Mouse (Mus musculus): Measurements from ENCODE around the gene Ctla4. TPM values are rescaled to one million over a fixed set of nuclear protein-coding genes. Genes with fewer than 3 reads are reported as not detected.
A peak's percentile ranks its signal among the peaks of the same experiment; 100 is the strongest.

The Ctla4 gene
- polyA plus RNA-seq, 1 experiment from 2014 or later = not detected

GRCm38 (mm10) chr1:60955186-60955585 is 68.4 kb downstream of the Ctla4 start:
- H3K9ac ChIP-seq (ENCODE audit: low read length) = no peak overlapping the region
- no peaks in the 10 kb centered on the region for H3K9me3 ChIP-seq (ENCODE audit: control insufficient read depth, low read length)
- H3K4me3 ChIP-seq (ENCODE audit: low read depth, low read length) = no peak overlapping the region
- H3K4me2 ChIP-seq (ENCODE audit: low read depth, low read length, severe bottlenecking) = no peak overlapping the region
- 94% methylated on average over 3 of the region's 3 CpGs for WGBS
- no peak for DNase-seq (ENCODE audit: low spot score)
- no peak overlapping the region for H3K27ac ChIP-seq (ENCODE audit: low read depth, low read length)
- ATAC-seq (replicated peaks; ENCODE audit: low FRiP score) = no peak
- no peaks in the 10 kb centered on the region for H3K27me3 ChIP-seq (ENCODE audit: control insufficient read depth, insufficient read depth, low read length)
- H3K36me3 ChIP-seq (ENCODE audit: control insufficient read depth, insufficient read depth, low read length) = no peaks in the 10 kb centered on the region
- H3K4me1 ChIP-seq (replicated peaks; ENCODE audit: control insufficient read depth, insufficient read depth, low read length) = no peaks in the 10 kb centered on the region

GRCm38 (mm10) chr1:60956196-60956595 is 69.4 kb downstream of the Ctla4 start:
- Histone ChIP-seq H3K36me3 (ENCODE audit: control insufficient read depth, insufficient read depth, low read length) (no peaks in the 10 kb centered on the region), H3K4me3 (ENCODE audit: low read depth, low read length) (no peak overlapping the region), H3K4me1 (replicated peaks; ENCODE audit: control insufficient read depth, insufficient read depth, low read length) (no peaks in the 10 kb centered on the region), H3K27me3 (ENCODE audit: control insufficient read depth, insufficient read depth, low read length) (no peaks in the 10 kb centered on the region), H3K9me3 (ENCODE audit: control insufficient read depth, low read length) (no peaks in the 10 kb centered on the region), H3K4me2 (ENCODE audit: low read depth, low read length, severe bottlenecking) (no peak overlapping the region), H3K27ac (ENCODE audit: low read depth, low read length) (no peak overlapping the region), H3K9ac (ENCODE audit: low read length) (no peak overlapping the region)
- ATAC-seq (replicated peaks; ENCODE audit: low FRiP score) (no peak), DNase-seq (ENCODE audit: low spot score) (no peak)
- WGBS = 81% methylated on average over 6 of the region's 6 CpGs

- H3K36me3 ChIP-seq (ENCODE audit: control insufficient read depth, insufficient read depth, low read length) = no peaks in the 10 kb centered on the region
- H3K4me1 ChIP-seq (replicated peaks; ENCODE audit: control insufficient read depth, insufficient read depth, low read length) = no peaks in the 10 kb centered on the region
- no peak overlapping the region for H3K9ac ChIP-seq (ENCODE audit: low read length)
- DNase-seq (ENCODE audit: low spot score) = no peak
- no peaks in the 10 kb centered on the region for H3K27me3 ChIP-seq (ENCODE audit: control insufficient read depth, insufficient read depth, low read length)
- H3K4me3 ChIP-seq (ENCODE audit: low read depth, low read length) = no peak overlapping the region
- no peak overlapping the region for H3K4me2 ChIP-seq (ENCODE audit: low read depth, low read length, severe bottlenecking)
- WGBS = 87% methylated on average over 1 of the region's 1 CpGs
- H3K27ac ChIP-seq (ENCODE audit: low read depth, low read length) = no peak overlapping the region
- H3K9me3 ChIP-seq (ENCODE audit: control insufficient read depth, low read length) = no peaks in the 10 kb centered on the region
- ATAC-seq (replicated peaks; ENCODE audit: low FRiP score) = no peak
Measured at GRCm38 (mm10) chr1:60958287-60958686, 71.5 kb downstream of the Ctla4 start.

GRCm38 (mm10) chr1:60959246-60959645 is 72.4 kb downstream of the Ctla4 start:
- WGBS = 93% methylated on average over 4 of the region's 4 CpGs
- no peak overlapping the region for H3K4me2 ChIP-seq (ENCODE audit: low read depth, low read length, severe bottlenecking)
- no peaks in the 10 kb centered on the region for H3K36me3 ChIP-seq (ENCODE audit: control insufficient read depth, insufficient read depth, low read length)
- H3K27ac ChIP-seq (ENCODE audit: low read depth, low read length) = no peak overlapping the region
- H3K9me3 ChIP-seq (ENCODE audit: control insufficient read depth, low read length) = no peaks in the 10 kb centered on the region
- no peak for DNase-seq (ENCODE audit: low spot score)
- H3K9ac ChIP-seq (ENCODE audit: low read length) = no peak overlapping the region
- no peaks in the 10 kb centered on the region for H3K4me1 ChIP-seq (replicated peaks; ENCODE audit: control insufficient read depth, insufficient read depth, low read length)
- no peaks in the 10 kb centered on the region for H3K27me3 ChIP-seq (ENCODE audit: control insufficient read depth, insufficient read depth, low read length)
- no peak overlapping the region for H3K4me3 ChIP-seq (ENCODE audit: low read depth, low read length)
- ATAC-seq (replicated peaks; ENCODE audit: low FRiP score) = no peak

GRCm38 (mm10) chr1:60960451-60960850 is 73.7 kb downstream of the Ctla4 start:
- Histone ChIP-seq H3K27ac (ENCODE audit: low read depth, low read length) (no peak overlapping the region), H3K9me3 (ENCODE audit: control insufficient read depth, low read length) (no peaks in the 10 kb centered on the region), H3K4me2 (ENCODE audit: low read depth, low read length, severe bottlenecking) (no peak overlapping the region), H3K9ac (ENCODE audit: low read length) (no peak overlapping the region), H3K27me3 (ENCODE audit: control insufficient read depth, insufficient read depth, low read length) (no peaks in the 10 kb centered on the region), H3K36me3 (ENCODE audit: control insufficient read depth, insufficient read depth, low read length) (no peaks in the 10 kb centered on the region), H3K4me1 (replicated peaks; ENCODE audit: control insufficient read depth, insufficient read depth, low read length) (no peaks in the 10 kb centered on the region), H3K4me3 (ENCODE audit: low read depth, low read length) (no peak overlapping the region)
- no peak for DNase-seq (ENCODE audit: low spot score)
- WGBS = 87% methylated on average over 11 of the region's 11 CpGs
- ATAC-seq (replicated peaks; ENCODE audit: low FRiP score) = no peak

GRCm38 (mm10) chr1:60961080-60961479 is 74.3 kb downstream of the Ctla4 start:
- ATAC-seq (replicated peaks; ENCODE audit: low FRiP score) = no peak
- Histone ChIP-seq H3K4me3 (ENCODE audit: low read depth, low read length) (no peak overlapping the region), H3K36me3 (ENCODE audit: control insufficient read depth, insufficient read depth, low read length) (no peaks in the 10 kb centered on the region), H3K27me3 (ENCODE audit: control insufficient read depth, insufficient read depth, low read length) (no peaks in the 10 kb centered on the region), H3K9me3 (ENCODE audit: control insufficient read depth, low read length) (no peaks in the 10 kb centered on the region), H3K9ac (ENCODE audit: low read length) (no peak overlapping the region), H3K4me1 (replicated peaks; ENCODE audit: control insufficient read depth, insufficient read depth, low read length) (no peaks in the 10 kb centered on the region), H3K4me2 (ENCODE audit: low read depth, low read length, severe bottlenecking) (no peak overlapping the region), H3K27ac (ENCODE audit: low read depth, low read length) (no peak overlapping the region)
- DNase-seq (ENCODE audit: low spot score) = peak; percentile 62
- 34% methylated on average over 4 of the region's 4 CpGs for WGBS

- DNase-seq (ENCODE audit: low spot score) (no peak), ATAC-seq (replicated peaks; ENCODE audit: low FRiP score) (no peak)
- no peak overlapping the region for H3K4me2 ChIP-seq (ENCODE audit: low read depth, low read length, severe bottlenecking)
- H3K27ac ChIP-seq (ENCODE audit: low read depth, low read length) = no peak overlapping the region
- H3K9me3 ChIP-seq (ENCODE audit: control insufficient read depth, low read length) = no peaks in the 10 kb centered on the region
- H3K36me3 ChIP-seq (ENCODE audit: control insufficient read depth, insufficient read depth, low read length) = no peaks in the 10 kb centered on the region
- H3K27me3 ChIP-seq (ENCODE audit: control insufficient read depth, insufficient read depth, low read length) = no peaks in the 10 kb centered on the region
- H3K4me1 ChIP-seq (replicated peaks; ENCODE audit: control insufficient read depth, insufficient read depth, low read length) = no peaks in the 10 kb centered on the region
- H3K9ac ChIP-seq (ENCODE audit: low read length) = no peak overlapping the region
- 94% methylated on average over 4 of the region's 4 CpGs for WGBS
- no peak overlapping the region for H3K4me3 ChIP-seq (ENCODE audit: low read depth, low read length)
Measured at GRCm38 (mm10) chr1:60962095-60962494, 75.3 kb downstream of the Ctla4 start.

Other genes starting within 250 kb of the Ctla4 start
- gene Cd28, start 170.2 kb upstream of the Ctla4 start, polyA plus RNA-seq (2014; fragmentation: Nextera tagmentation; extraction: Ambion mirVana) = 0.05 and 0.08 TPM in 2 replicates
- not detected in 2 replicates for gene Icos, start 90.9 kb downstream of the Ctla4 start, polyA plus RNA-seq (2014; fragmentation: Nextera tagmentation; extraction: Ambion mirVana)

All from forebrain, embryonic 11.5 days (tissue).